ENCODE assay signal across 17 mouse cellular contexts in genomic region chr2:18051831-18052170, GRCm38 (mm10). TPM values are rescaled to one million over a fixed set of nuclear protein-coding genes. Genes with fewer than 3 reads are reported as not detected.
DNase-seq lines count a peak whose midpoint lies in the region; ATAC-seq lines count a peak whose summit lies in the region.
"Had no signal": no experiment of that assay in that cellular context is flagged by ENCODE, and none has a peak within 500 bp of the region (broad histone marks: within the 10 kb centered on the region; RNA-seq: fewer than 3 reads in every experiment).

No protein-coding gene starts in this region.

- no peaks in the 10 kb centered on the region for H3K27me3 ChIP-seq in heart, embryonic 15.5 days
- H3K27me3 ChIP-seq in forebrain, embryonic 11.5 days (ENCODE audit: control insufficient read depth, insufficient read depth, low read length) = no peaks in the 10 kb centered on the region
- no peaks in the 10 kb centered on the region for H3K27me3 ChIP-seq in hindbrain, embryonic 14.5 days (ENCODE audit: control insufficient read depth, insufficient read depth, low read length)
- no peaks in the 10 kb centered on the region for H3K27me3 ChIP-seq in midbrain, embryonic 15.5 days (replicated peaks)

- no peak overlapping the region for H3K27ac ChIP-seq in heart, embryonic 15.5 days
- peak overlapping the region; percentile 99 for H3K27ac ChIP-seq in forebrain, embryonic 11.5 days (ENCODE audit: low read depth, low read length)
- no peak overlapping the region for H3K27ac ChIP-seq in hindbrain, embryonic 14.5 days
- no peak overlapping the region for H3K27ac ChIP-seq in midbrain, embryonic 15.5 days
- H3K27ac ChIP-seq: left cerebral cortex, adult 2 months; stomach, postnatal 0 days had no signal

- H3K36me3 ChIP-seq in heart, embryonic 15.5 days = no peaks in the 10 kb centered on the region
- no peaks in the 10 kb centered on the region for H3K36me3 ChIP-seq in forebrain, embryonic 11.5 days (ENCODE audit: control insufficient read depth, insufficient read depth, low read length)
- no peaks in the 10 kb centered on the region for H3K36me3 ChIP-seq in hindbrain, embryonic 14.5 days (replicated peaks; ENCODE audit: control insufficient read depth, insufficient read depth)
- H3K36me3 ChIP-seq in midbrain, embryonic 15.5 days (replicated peaks) = no peaks in the 10 kb centered on the region

- no peak for DNase-seq in heart, adult 11 months
- no peak for DNase-seq in forebrain, embryonic 11.5 days (ENCODE audit: low spot score)
- DNase-seq in hindbrain, embryonic 14.5 days (ENCODE audit: low spot score) = peak; percentile 28
- DNase-seq in frontal cortex, postnatal 14 days (ENCODE audit: low spot score in 2 of 2) = no peak
- DNase-seq in right cerebral cortex, adult 2 months (ENCODE audit: low spot score in 2 of 2) = no peak
- DNase-seq: cerebellum, adult 9-11 months; kidney, postnatal 36 days; thymus, postnatal 4 days had no signal

- H3K4me1 ChIP-seq in heart, embryonic 15.5 days (replicated peaks) = peaks cover 14% of the 10 kb centered on the region
- peaks cover 21% of the 10 kb centered on the region for H3K4me1 ChIP-seq in forebrain, embryonic 11.5 days (replicated peaks; ENCODE audit: control insufficient read depth, insufficient read depth, low read length)
- H3K4me1 ChIP-seq in hindbrain, embryonic 14.5 days (replicated peaks; ENCODE audit: control insufficient read depth, insufficient read depth, low read length) = peaks cover 27% of the 10 kb centered on the region
- peaks cover 39% of the 10 kb centered on the region for H3K4me1 ChIP-seq in midbrain, embryonic 15.5 days

- no peak overlapping the region for H3K9ac ChIP-seq in heart, embryonic 15.5 days
- peak overlapping the region; percentile 100 for H3K9ac ChIP-seq in forebrain, embryonic 11.5 days (ENCODE audit: low read length)
- peak overlapping the region; percentile 100 for H3K9ac ChIP-seq in hindbrain, embryonic 14.5 days
- H3K9ac ChIP-seq in midbrain, embryonic 15.5 days = no peak overlapping the region

- 0 out of 2 replicates have a peak overlapping the region, but pooled peaks have one; percentile 76 for H3K4me2 ChIP-seq in heart, embryonic 15.5 days
- peak overlapping the region; percentile 82 for H3K4me2 ChIP-seq in forebrain, embryonic 11.5 days (ENCODE audit: low read depth, low read length, severe bottlenecking)
- H3K4me2 ChIP-seq in hindbrain, embryonic 14.5 days (replicated peaks) = peak overlapping the region; percentile 95
- peak overlapping the region; percentile 54; the same call in 1 of the 2 replicates for H3K4me2 ChIP-seq in midbrain, embryonic 15.5 days
- H3K4me2 ChIP-seq: liver, embryonic 11.5 days had no signal

- H3K4me3 ChIP-seq in heart, embryonic 15.5 days = no peak overlapping the region
- H3K4me3 ChIP-seq in forebrain, embryonic 11.5 days (ENCODE audit: low read depth, low read length) = peak overlapping the region; percentile 11; the same call in 1 of the 2 replicates
- H3K4me3 ChIP-seq in hindbrain, embryonic 14.5 days (replicated peaks; ENCODE audit: low read length) = no peak overlapping the region
- H3K4me3 ChIP-seq in midbrain, embryonic 15.5 days = no peak overlapping the region
- H3K4me3 ChIP-seq: left cerebral cortex, adult 2 months had no signal

- 85% methylated on average over 3 of the region's 3 CpGs for WGBS in heart, embryonic 15.5 days
- 10% methylated on average over 3 of the region's 3 CpGs for WGBS in forebrain, embryonic 11.5 days
- WGBS in hindbrain, embryonic 14.5 days = 22% methylated on average over 3 of the region's 3 CpGs
- WGBS in midbrain, embryonic 15.5 days = 16% methylated on average over 3 of the region's 3 CpGs

- no peak for ATAC-seq in heart, embryonic 15.5 days (replicated peaks; ENCODE audit: insufficient number of reproducible peaks, insufficient read depth, low FRiP score, low read depth)
- no peak for ATAC-seq in forebrain, embryonic 11.5 days (replicated peaks; ENCODE audit: low FRiP score)
- ATAC-seq in hindbrain, embryonic 14.5 days (ENCODE audit: low FRiP score) = no peak
- no peak for ATAC-seq in midbrain, embryonic 15.5 days (replicated peaks)
- ATAC-seq: intestine, postnatal 0 days; lung, postnatal 0 days had no signal

- no peaks in the 10 kb centered on the region for H3K9me3 ChIP-seq in heart, embryonic 15.5 days (replicated peaks)
- no peaks in the 10 kb centered on the region for H3K9me3 ChIP-seq in forebrain, embryonic 11.5 days (ENCODE audit: control insufficient read depth, low read length)
- no peaks in the 10 kb centered on the region for H3K9me3 ChIP-seq in hindbrain, embryonic 14.5 days (ENCODE audit: control insufficient read depth, low read length)
- no peaks in the 10 kb centered on the region for H3K9me3 ChIP-seq in midbrain, embryonic 15.5 days

RNA-seq across cellular contexts. Expression of gene Skida1, which starts 3.0 kb away (rescaled TPM):
- 4.8 and 5.3 TPM in 2 replicates for polyA plus RNA-seq in heart, embryonic 15.5 days (2015; fragmentation: Nextera tagmentation; extraction: Ambion mirVana)
- polyA plus RNA-seq in forebrain, embryonic 11.5 days (2014; fragmentation: Nextera tagmentation; extraction: Ambion mirVana) = 20.2 and 23.3 TPM in 2 replicates
- 4.9 and 5.4 TPM in 2 replicates for polyA plus RNA-seq in hindbrain, embryonic 14.5 days (2014; fragmentation: Nextera tagmentation; extraction: Ambion mirVana)
- polyA plus RNA-seq in midbrain, embryonic 15.5 days (2015; fragmentation: Nextera tagmentation; extraction: Ambion mirVana) = 8.1 and 9.0 TPM in 2 replicates

RNA-seq across cellular contexts. Expression of gene Mllt10, which starts 3.2 kb away (rescaled TPM):
- 35.1 and 36.0 TPM in 2 replicates for polyA plus RNA-seq in heart, embryonic 15.5 days (2015; fragmentation: Nextera tagmentation; extraction: Ambion mirVana)
- 52.9 and 54.2 TPM in 2 replicates for polyA plus RNA-seq in forebrain, embryonic 11.5 days (2014; fragmentation: Nextera tagmentation; extraction: Ambion mirVana)
- polyA plus RNA-seq in hindbrain, embryonic 14.5 days (2014; fragmentation: Nextera tagmentation; extraction: Ambion mirVana) = 26.8 and 33.1 TPM in 2 replicates
- 49.9 and 53.1 TPM in 2 replicates for polyA plus RNA-seq in midbrain, embryonic 15.5 days (2015; fragmentation: Nextera tagmentation; extraction: Ambion mirVana)

RNA-seq across cellular contexts. Expression of gene A930004D18Rik, which starts 14.3 kb away (rescaled TPM):
- polyA plus RNA-seq in heart, embryonic 15.5 days (2015; fragmentation: Nextera tagmentation; extraction: Ambion mirVana) = 11.6 and 13.2 TPM in 2 replicates
- 12.2 and 15.4 TPM in 2 replicates for polyA plus RNA-seq in forebrain, embryonic 11.5 days (2014; fragmentation: Nextera tagmentation; extraction: Ambion mirVana)
- polyA plus RNA-seq in hindbrain, embryonic 14.5 days (2014; fragmentation: Nextera tagmentation; extraction: Ambion mirVana) = 5.7 and 6.3 TPM in 2 replicates
- 8.1 and 11.8 TPM in 2 replicates for polyA plus RNA-seq in midbrain, embryonic 15.5 days (2015; fragmentation: Nextera tagmentation; extraction: Ambion mirVana)

RNA-seq across cellular contexts. Expression of gene H2al2a, which starts 55.0 kb away (rescaled TPM):
- not detected in 2 replicates for polyA plus RNA-seq in heart, embryonic 15.5 days (2015; fragmentation: Nextera tagmentation; extraction: Ambion mirVana)
- polyA plus RNA-seq in forebrain, embryonic 11.5 days (2014; fragmentation: Nextera tagmentation; extraction: Ambion mirVana) = not detected in 2 replicates
- polyA plus RNA-seq in hindbrain, embryonic 14.5 days (2014; fragmentation: Nextera tagmentation; extraction: Ambion mirVana) = not detected in 2 replicates
- polyA plus RNA-seq in midbrain, embryonic 15.5 days (2015; fragmentation: Nextera tagmentation; extraction: Ambion mirVana) = not detected in 2 replicates
- polyA plus RNA-seq: heart, postnatal 0 days; intestine, postnatal 0 days; liver, embryonic 11.5 days; lung, postnatal 0 days; small intestine, adult 2 months; stomach, postnatal 0 days had no signal

Comparison
In these comparisons a context has a peak if more than half of its experiments do, and no peak if none do; other contexts are left out.
1. H3K9ac ChIP-seq: peak in forebrain, embryonic 11.5 days (single experiment) and hindbrain, embryonic 14.5 days (single experiment); none in heart, embryonic 15.5 days (single experiment) and midbrain, embryonic 15.5 days (single experiment).
2. Peak in every context shown above with its lines, with median percentiles within 50 percentile points of each other: H3K4me2 ChIP-seq.